Mouse (Mus musculus) liver, adult 2 months (tissue): ENCODE measurements around the gene Ulk4. TPM values are rescaled to one million over a fixed set of nuclear protein-coding genes. Genes with fewer than 3 reads are reported as not detected.

Source experiments
- DNase-seq: peaks from one replicate; pipeline ENCODE4 v3.0.0-alpha.2; 2011; ENCODE audit warnings: low read depth, low spot score; ENCODE audit errors: extremely low read depth
- H3K27ac ChIP-seq: fragments of 200-500 bp; replicated peaks from 2 replicates; pipeline ENCODE4 v1.5.1; 2012; ENCODE audit warnings: low read depth, mild to moderate bottlenecking, control low read depth, inconsistent platforms, low read length; ENCODE audit not compliant: insufficient read depth
- H3K27me3 ChIP-seq: fragments of 200-500 bp; 2 replicates; pipeline ENCODE4 v1.6.1; 2012; ENCODE audit warnings: mild to moderate bottlenecking, moderate library complexity, low read length, inconsistent platforms; ENCODE audit not compliant: control insufficient read depth, insufficient read depth
- H3K36me3 ChIP-seq: fragments of 200-500 bp; 2 replicates; pipeline ENCODE4 v1.6.1; 2012; ENCODE audit warnings: low read length, inconsistent platforms; ENCODE audit not compliant: control insufficient read depth, insufficient read depth
- H3K4me1 ChIP-seq: fragments of 200-500 bp; 2 replicates; pipeline ENCODE4 v1.6.1; 2011; ENCODE audit warnings: low read length; ENCODE audit not compliant: control insufficient read depth, insufficient read depth
- H3K4me3 ChIP-seq: fragments of 200-500 bp; 2 replicates; pipeline ENCODE4 v1.5.1; 2011; ENCODE audit warnings: low read depth, mild to moderate bottlenecking, control low read depth, low read length, moderate library complexity; ENCODE audit not compliant: insufficient read depth
- H3K79me2 ChIP-seq: fragments of 200-500 bp; 2 replicates; pipeline ENCODE4 v1.6.1; 2012; ENCODE audit warnings: inconsistent platforms, mild to moderate bottlenecking, low read length, moderate library complexity; ENCODE audit not compliant: control insufficient read depth, insufficient read depth
- H3K9ac ChIP-seq: fragments of 200-500 bp; 2 replicates; pipeline ENCODE4 v1.6.1; 2012; ENCODE audit warnings: low read depth, mild to moderate bottlenecking, control low read depth, inconsistent platforms, low read length
- CTCF ChIP-seq: fragments of 200-500 bp; IDR thresholded peaks from 2 replicates; pipeline ENCODE4 v1.5.1; 2011; ENCODE audit warnings: low read depth, low read length, control low read depth
- POLR2A ChIP-seq: fragments of 200-500 bp; IDR thresholded peaks from 2 replicates; pipeline ENCODE4 v1.6.1; 2011; ENCODE audit warnings: low read length, control low read depth; ENCODE audit not compliant: insufficient read depth; ENCODE audit errors: extremely low read depth
- WGBS: fragments of 180-500 bp; shearing (Covaris S2); methylation state at CpG from one replicate; pipeline ENCODE4 v1.1.7; 2018; 5-methylcytosine and 5-hydroxymethylcytosine counted together
- polyA plus RNA-seq: library from polyadenylated mRNA; depleted of rRNA; stranded (reverse); fragments of >200 nt; gene quantifications from 2 replicates; pipeline ENCODE4 v1.2.3, GENCODE M21; 2012
- total RNA-seq: library from RNA; depleted of rRNA; stranded (reverse); fragments of >200 nt; gene quantifications from 2 replicates; pipeline ENCODE4 v1.2.3, GENCODE M21; 2014

Ulk4 gene
- total and polyA plus RNA-seq, 2 experiments, result under 0.01 to 0.24 TPM

GRCm38 (mm10) chr9:120985009-120985408, 292.0 kb downstream of the Ulk4 start:
- Histone ChIP-seq H3K79me2 (no peaks in the 10 kb centered on the region), H3K36me3 (no peaks in the 10 kb centered on the region), H3K27me3 (no peaks in the 10 kb centered on the region), H3K9ac (no peak overlapping the region), H3K27ac (peak overlapping the region; percentile 5), H3K4me1 (peaks cover 15% of the 10 kb centered on the region), H3K4me3 (no peak overlapping the region)
- WGBS, result 93% methylated on average over 5 of the region's 5 CpGs
- TF ChIP-seq POLR2A (no peak), CTCF (no peak)
- no peak for DNase-seq

GRCm38 (mm10) chr9:120984509-120984908, 292.5 kb downstream of the Ulk4 start:
- Histone ChIP-seq H3K9ac (no peak overlapping the region), H3K4me1 (peaks cover 15% of the 10 kb centered on the region), H3K4me3 (no peak overlapping the region), H3K27ac (no peak overlapping the region), H3K79me2 (no peaks in the 10 kb centered on the region), H3K36me3 (no peaks in the 10 kb centered on the region), H3K27me3 (no peaks in the 10 kb centered on the region)
- TF ChIP-seq CTCF, result no peak
- no peak for TF ChIP-seq POLR2A
- 31% methylated on average over 5 of the region's 5 CpGs for WGBS
- DNase-seq, result peak; percentile 77

GRCm38 (mm10) chr9:120983849-120984248, 293.1 kb downstream of the Ulk4 start:
- Histone ChIP-seq H3K9ac (no peak overlapping the region), H3K4me1 (peaks cover 15% of the 10 kb centered on the region), H3K4me3 (no peak overlapping the region), H3K27me3 (no peaks in the 10 kb centered on the region), H3K79me2 (no peaks in the 10 kb centered on the region), H3K36me3 (no peaks in the 10 kb centered on the region), H3K27ac (no peak overlapping the region)
- no peak for DNase-seq
- 92% methylated on average over 8 of the region's 8 CpGs for WGBS
- TF ChIP-seq POLR2A (no peak), CTCF (no peak)

- Histone ChIP-seq H3K27me3 (no peaks in the 10 kb centered on the region), H3K9ac (no peak overlapping the region), H3K27ac (no peak overlapping the region), H3K4me1 (peaks cover 15% of the 10 kb centered on the region), H3K36me3 (no peaks in the 10 kb centered on the region), H3K79me2 (no peaks in the 10 kb centered on the region), H3K4me3 (no peak overlapping the region)
- WGBS, result 94% methylated on average over 7 of the region's 7 CpGs
- no peak for DNase-seq
- TF ChIP-seq CTCF, result no peak
- TF ChIP-seq POLR2A, result no peak
Measured at GRCm38 (mm10) chr9:120981777-120982176, 295.2 kb downstream of the Ulk4 start.

GRCm38 (mm10) chr9:120976856-120977255, 300.1 kb downstream of the Ulk4 start:
- Histone ChIP-seq H3K79me2 (no peaks in the 10 kb centered on the region), H3K36me3 (no peaks in the 10 kb centered on the region), H3K27me3 (no peaks in the 10 kb centered on the region), H3K4me1 (peaks cover 7% of the 10 kb centered on the region), H3K9ac (no peak overlapping the region), H3K27ac (no peak overlapping the region), H3K4me3 (no peak overlapping the region)
- TF ChIP-seq POLR2A (no peak), CTCF (no peak)
- WGBS, result over 99% methylated on average over 4 of the region's 4 CpGs
- no peak for DNase-seq

GRCm38 (mm10) chr9:120976158-120976557, 300.8 kb downstream of the Ulk4 start:
- TF ChIP-seq POLR2A (no peak), CTCF (no peak)
- Histone ChIP-seq H3K4me3 (no peak overlapping the region), H3K27ac (no peak overlapping the region), H3K9ac (no peak overlapping the region), H3K27me3 (no peaks in the 10 kb centered on the region), H3K4me1 (peaks cover 7% of the 10 kb centered on the region), H3K79me2 (no peaks in the 10 kb centered on the region), H3K36me3 (no peaks in the 10 kb centered on the region)
- WGBS, result 74% methylated on average over 5 of the region's 5 CpGs
- DNase-seq, result no peak
